Mouse (Mus musculus) heart, postnatal 0 days (tissue): ENCODE data around the gene Tmem168. TPM values are rescaled to one million over a fixed set of nuclear protein-coding genes. Genes with fewer than 3 reads are reported as not detected.
A peak's percentile ranks its signal among the peaks of the same experiment; 100 is the strongest.

Experiments
- ATAC-seq: fragments of 200-750 bp; cut with Nextera tagmentation; 2 replicates; pipeline ENCODE4 v1.8.0; 2017; ENCODE audit warnings: low read depth, moderate number of reproducible peaks, moderate library complexity; ENCODE audit not compliant: insufficient read depth
- DNase-seq: peaks from one replicate; pipeline ENCODE4 v3.0.0-alpha.2; 2016; ENCODE audit warnings: low spot score
- H3K27ac ChIP-seq: fragments of 300-500 bp; sonication (generic); 2 replicates; pipeline ENCODE4 v1.5.1; 2014; ENCODE audit warnings: low read depth, mild to moderate bottlenecking
- H3K27me3 ChIP-seq: fragments of 300-500 bp; sonication (generic); 2 replicates; pipeline ENCODE4 v1.6.1; 2014; ENCODE audit warnings: low read length, mixed read lengths; ENCODE audit not compliant: control insufficient read depth, insufficient read depth
- H3K36me3 ChIP-seq: fragments of 300-500 bp; sonication (generic); replicated peaks from 2 replicates; pipeline ENCODE4 v1.6.1; 2014; ENCODE audit warnings: low read length, mixed read lengths; ENCODE audit not compliant: control insufficient read depth, insufficient read depth
- H3K4me1 ChIP-seq: fragments of 300-500 bp; sonication (generic); 2 replicates; pipeline ENCODE4 v1.6.1; 2014; ENCODE audit warnings: antibody characterized with exemption; ENCODE audit not compliant: control insufficient read depth, insufficient read depth
- H3K4me2 ChIP-seq: fragments of 300-500 bp; sonication (generic); 2 replicates; pipeline ENCODE4 v1.6.1; 2014; ENCODE audit warnings: low read depth, mild to moderate bottlenecking, low read length, moderate library complexity
- H3K4me3 ChIP-seq: fragments of 300-500 bp; sonication (generic); 2 replicates; pipeline ENCODE4 v1.5.1; 2014; ENCODE audit warnings: low read depth, low read length
- H3K9ac ChIP-seq: fragments of 300-500 bp; sonication (generic); replicated peaks from 2 replicates; pipeline ENCODE4 v1.6.1; 2014; ENCODE audit warnings: low read depth, low read length, mixed read lengths
- H3K9me3 ChIP-seq: fragments of 300-500 bp; sonication (generic); replicated peaks from 2 replicates; pipeline ENCODE4 v1.6.1; 2016; ENCODE audit warnings: low read length; ENCODE audit not compliant: control insufficient read depth
- CTCF ChIP-seq: IDR thresholded peaks from 2 replicates; pipeline ENCODE4 v1.5.1; 2016; ENCODE audit warnings: antibody characterized with exemption, control low read depth, low read depth
- EP300 ChIP-seq: IDR thresholded peaks from 2 replicates; pipeline ENCODE4 v1.6.1; 2016; ENCODE audit warnings: antibody characterized with exemption, low read depth
- WGBS: fragments of 180-500 bp; shearing (Covaris S2); extraction: QIAGEN DNeasy Blood & Tissue Kit; methylation state at CpG from one replicate; pipeline ENCODE4 v1.1.7; 2014; 5-methylcytosine and 5-hydroxymethylcytosine counted together
- polyA plus RNA-seq: library from polyadenylated mRNA; unstranded; fragments of >200 nt; fragmentation: Nextera tagmentation; extraction: Ambion mirVana; gene quantifications from 2 replicates; pipeline ENCODE4 v1.2.1, GENCODE M21; 2015
- total RNA-seq: library from RNA; depleted of rRNA; stranded (reverse); fragments of >200 nt; gene quantifications from 2 replicates; pipeline ENCODE4 v1.2.3, GENCODE M21; 2014; ENCODE audit warnings: low replicate concordance

Gene Tmem168
- total and polyA plus RNA-seq, 2 experiments from 2014 or later = 22.5 to 31.4 TPM

DNA sequence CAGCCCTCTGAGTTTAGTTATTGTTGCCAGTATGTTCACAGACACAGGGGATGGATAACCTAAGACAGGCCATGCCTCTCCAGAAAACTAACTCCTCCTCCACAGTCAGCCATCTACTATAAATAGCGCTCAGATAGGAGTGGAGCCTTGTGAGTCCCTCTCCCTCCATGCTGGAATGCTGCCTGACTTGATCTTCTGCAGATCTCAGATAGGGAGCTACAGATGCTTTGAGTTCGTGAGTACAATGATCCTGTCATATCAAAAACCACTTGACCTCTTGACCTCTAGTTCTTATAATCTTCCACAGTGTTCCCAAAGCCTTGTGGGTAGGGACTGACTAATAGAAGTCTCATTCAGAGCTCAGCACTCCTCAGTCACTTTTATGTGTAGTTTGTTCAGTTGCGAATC lies 28.7 kb upstream of the Tmem168 start:
- Histone ChIP-seq H3K4me2 (no peak overlapping the region), H3K4me1 (0 out of 2 replicates have a peak, but pooled peaks cover 6% of the 10 kb centered on the region), H3K27me3 (no peaks in the 10 kb centered on the region), H3K9me3 (no peaks in the 10 kb centered on the region), H3K4me3 (no peak overlapping the region), H3K27ac (peak overlapping the region; percentile 60), H3K9ac (no peak overlapping the region), H3K36me3 (no peaks in the 10 kb centered on the region)
- ATAC-seq (peak; percentile 88), DNase-seq (peak; percentile 54)
- TF ChIP-seq CTCF (no peak), EP300 (no peak)
- WGBS = 21% methylated on average over 3 of the region's 3 CpGs

DNA sequence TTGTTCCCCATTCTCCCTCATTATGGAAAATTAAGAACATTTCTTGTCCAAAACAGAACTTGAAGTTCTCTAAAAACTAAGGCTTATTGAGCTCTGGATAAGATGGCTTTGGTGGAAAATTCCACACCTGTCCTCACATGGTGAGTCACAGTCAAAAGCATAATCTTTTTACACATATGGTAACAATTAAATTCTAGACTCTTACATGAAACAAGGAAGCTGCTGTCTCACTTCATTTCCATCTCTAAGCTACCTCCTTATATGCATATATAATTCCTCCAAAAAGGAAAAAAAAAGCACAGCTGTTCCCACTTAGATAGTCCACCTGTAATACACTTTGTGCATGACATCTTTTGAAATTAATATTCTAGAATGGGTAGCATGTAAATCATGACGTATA lies 24.7 kb upstream of the Tmem168 start:
- no peaks in the 10 kb centered on the region for H3K27me3 ChIP-seq
- H3K4me1 ChIP-seq = 0 out of 2 replicates have a peak, but pooled peaks cover 6% of the 10 kb centered on the region
- ATAC-seq = no peak
- no peak for TF ChIP-seq EP300
- TF ChIP-seq CTCF = no peak
- no peak for DNase-seq
- no peak overlapping the region for H3K4me3 ChIP-seq
- H3K9ac ChIP-seq = no peak overlapping the region
- H3K4me2 ChIP-seq = no peak overlapping the region
- no peaks in the 10 kb centered on the region for H3K9me3 ChIP-seq
- no peak overlapping the region for H3K27ac ChIP-seq
- peaks cover 8% of the 10 kb centered on the region for H3K36me3 ChIP-seq
- WGBS = 89% methylated on average over 1 of the region's 1 CpGs

DNA sequence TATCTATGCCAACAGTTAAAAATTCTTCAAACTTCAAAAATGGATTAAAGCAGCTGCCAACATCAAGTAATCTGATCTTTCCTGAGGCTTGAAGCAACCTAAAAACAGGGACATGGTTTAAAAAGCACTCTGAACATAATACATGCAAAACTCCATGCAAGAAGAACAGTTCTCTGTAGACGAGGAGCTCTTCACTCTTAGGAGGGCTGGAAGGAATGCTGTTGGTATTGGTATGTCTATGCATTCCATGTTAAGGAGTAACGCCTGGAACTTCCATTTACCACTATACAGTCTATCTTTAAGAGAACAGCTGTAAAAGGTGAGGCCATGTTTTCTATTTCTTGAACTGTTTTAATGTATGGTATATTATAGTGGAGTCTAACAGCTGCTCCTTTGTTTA lies 22.7 kb upstream of the Tmem168 start:
- H3K27ac ChIP-seq = no peak overlapping the region
- no peak for TF ChIP-seq EP300
- no peak for TF ChIP-seq CTCF
- H3K9ac ChIP-seq = no peak overlapping the region
- H3K36me3 ChIP-seq = peaks cover 8% of the 10 kb centered on the region
- no peak overlapping the region for H3K4me3 ChIP-seq
- ATAC-seq (no peak), DNase-seq (no peak)
- no peak overlapping the region for H3K4me2 ChIP-seq
- no peaks in the 10 kb centered on the region for H3K4me1 ChIP-seq
- H3K9me3 ChIP-seq = no peaks in the 10 kb centered on the region
- 46% methylated on average over 2 of the region's 2 CpGs for WGBS
- no peaks in the 10 kb centered on the region for H3K27me3 ChIP-seq

DNA sequence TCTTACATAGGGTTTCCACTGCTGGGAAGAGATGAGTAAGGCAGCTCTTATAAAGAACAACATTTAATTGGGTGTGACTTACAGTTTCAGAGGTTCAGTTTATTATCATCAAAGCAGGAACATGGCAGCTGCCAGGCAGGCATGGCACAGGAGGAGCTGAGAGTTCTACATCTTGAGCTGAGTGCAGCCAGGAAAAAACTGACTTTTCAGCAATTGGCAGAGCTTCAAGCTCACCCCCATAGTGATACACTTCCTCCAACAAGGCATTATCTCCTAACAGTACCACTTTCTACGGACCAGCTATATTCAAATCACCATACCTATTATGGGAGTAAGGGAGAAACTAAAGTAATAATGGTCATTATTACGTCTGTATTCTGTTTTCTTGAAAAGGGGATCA lies 11.7 kb upstream of the Tmem168 start:
- Histone ChIP-seq H3K9ac (no peak overlapping the region), H3K4me2 (no peak overlapping the region), H3K4me3 (no peak overlapping the region), H3K27ac (no peak overlapping the region), H3K27me3 (no peaks in the 10 kb centered on the region), H3K9me3 (no peaks in the 10 kb centered on the region), H3K4me1 (no peaks in the 10 kb centered on the region), H3K36me3 (no peaks in the 10 kb centered on the region; the same call in 1 of the 2 replicates)
- WGBS = 67% methylated on average over 2 of the region's 2 CpGs
- no peak for TF ChIP-seq CTCF
- no peak for TF ChIP-seq EP300
- DNase-seq (no peak), ATAC-seq (no peak)

DNA sequence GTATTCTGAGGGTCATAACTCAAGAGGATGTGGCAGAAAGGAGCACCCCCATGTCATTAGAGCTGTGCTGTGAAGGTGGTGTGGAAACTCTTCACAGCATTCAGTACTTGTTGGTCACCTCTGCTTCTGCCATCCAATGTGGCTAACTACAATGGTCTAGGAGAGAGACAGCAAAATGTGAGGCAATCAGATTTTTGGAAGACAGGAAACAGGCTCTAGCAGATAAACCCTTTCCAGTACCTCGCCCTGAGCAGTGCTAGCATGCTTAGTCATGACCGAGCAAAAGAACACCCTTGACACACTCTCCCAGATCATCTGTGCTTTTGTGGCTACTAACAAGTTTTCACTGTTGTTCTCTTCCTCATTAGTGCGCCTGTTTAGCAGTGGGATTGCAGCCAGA lies 9.2 kb upstream of the Tmem168 start:
- H3K9ac ChIP-seq = no peak overlapping the region
- H3K4me1 ChIP-seq = no peaks in the 10 kb centered on the region
- DNase-seq (no peak), ATAC-seq (no peak)
- H3K9me3 ChIP-seq = no peaks in the 10 kb centered on the region
- WGBS = 74% methylated on average over 3 of the region's 3 CpGs
- no peaks in the 10 kb centered on the region for H3K27me3 ChIP-seq
- no peak overlapping the region for H3K4me2 ChIP-seq
- H3K4me3 ChIP-seq = no peak overlapping the region
- H3K36me3 ChIP-seq = no peaks in the 10 kb centered on the region; the same call in 1 of the 2 replicates
- TF ChIP-seq EP300 = no peak
- TF ChIP-seq CTCF = no peak
- no peak overlapping the region for H3K27ac ChIP-seq

DNA sequence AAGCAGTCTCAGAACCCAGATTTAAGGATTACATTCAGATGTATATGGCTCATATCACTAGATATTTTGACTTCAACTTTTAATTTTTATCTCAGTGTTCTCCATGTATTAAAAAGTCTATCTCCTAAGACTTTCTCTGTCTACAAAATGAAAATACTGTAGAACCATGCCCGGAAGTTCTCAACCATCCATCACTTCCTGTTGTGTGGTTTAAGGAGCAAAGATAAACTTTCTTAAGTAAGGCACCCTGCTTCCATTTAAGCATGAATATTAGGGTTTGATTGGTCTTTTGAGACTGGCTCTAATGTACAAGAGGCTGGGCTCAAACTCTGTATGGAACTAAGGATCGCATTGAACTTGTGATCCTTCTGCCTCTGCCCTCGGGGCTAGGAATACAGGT lies 6.7 kb upstream of the Tmem168 start:
- H3K4me2 ChIP-seq = no peak overlapping the region
- no peaks in the 10 kb centered on the region for H3K36me3 ChIP-seq
- no peaks in the 10 kb centered on the region for H3K4me1 ChIP-seq
- no peak for ATAC-seq
- WGBS = 82% methylated on average over 3 of the region's 3 CpGs
- no peak for DNase-seq
- no peak overlapping the region for H3K27ac ChIP-seq
- no peak overlapping the region for H3K9ac ChIP-seq
- no peak overlapping the region for H3K4me3 ChIP-seq
- no peaks in the 10 kb centered on the region for H3K9me3 ChIP-seq
- no peaks in the 10 kb centered on the region for H3K27me3 ChIP-seq
- TF ChIP-seq EP300 = no peak
- no peak for TF ChIP-seq CTCF
